Mouse (Mus musculus) embryonic fibroblast, embryonic 13.5 days (primary cell): Measurements from ENCODE around the gene Tmc6.

Source experiments
- CTCF ChIP-seq: IDR thresholded peaks from 2 replicates; pipeline ENCODE4 v1.5.1; 2011; ENCODE audit warnings: mild to moderate bottlenecking, control low read depth, low read length, moderate library complexity, borderline replicate concordance; ENCODE audit not compliant: insufficient read depth
- POLR2A ChIP-seq: IDR thresholded peaks from 2 replicates; pipeline ENCODE4 v1.6.1; 2011; ENCODE audit warnings: low read depth, mild to moderate bottlenecking, control low read depth, low read length, moderate library complexity

DNA sequence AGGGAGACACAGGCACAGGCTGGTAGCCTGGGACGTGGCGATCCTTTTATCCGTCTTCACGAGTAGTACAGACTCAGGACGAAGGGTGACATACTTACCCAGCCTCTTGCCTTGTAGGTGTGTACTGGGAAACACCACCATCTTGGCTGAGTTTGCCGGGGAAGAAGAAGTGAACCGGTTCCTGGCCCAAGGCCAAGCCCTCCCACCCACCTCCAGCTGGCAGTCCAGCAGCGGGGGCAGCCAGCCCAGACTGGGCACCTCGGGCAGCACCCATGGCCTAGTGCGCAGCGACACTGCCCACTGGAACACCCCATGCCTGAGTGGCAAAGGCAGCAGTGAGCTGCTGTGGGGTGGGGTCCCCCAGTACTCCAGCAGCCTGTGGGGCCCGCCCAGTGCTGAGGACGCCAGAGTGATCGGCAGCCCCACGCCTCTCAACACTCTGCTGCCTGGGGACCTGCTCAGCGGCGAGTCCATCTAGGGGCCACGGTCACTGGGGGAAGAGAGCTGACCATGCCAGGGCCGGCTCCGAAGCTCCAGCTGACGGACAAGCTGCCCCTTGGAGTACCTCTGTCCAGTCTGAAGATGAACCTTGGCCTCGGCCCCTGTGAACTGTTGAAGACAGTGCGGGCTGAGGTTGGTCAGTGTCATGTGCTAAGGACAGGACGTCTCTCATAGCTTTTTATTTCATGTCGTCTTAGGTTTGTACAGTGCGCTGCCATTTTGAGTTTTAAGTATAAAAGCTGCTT is 21.5 kb downstream of the Tmc6 start:
- TF ChIP-seq CTCF (no peak), POLR2A (no peak)
